Mouse (Mus musculus) bone marrow macrophage, adult 2 months (primary cell): Measurements from ENCODE around the gene Map3k4. TPM values are rescaled to one million over a fixed set of nuclear protein-coding genes. Genes with fewer than 3 reads are reported as not detected.

Experiments used
- H3K27ac ChIP-seq: 2 replicates; pipeline ENCODE4 v1.5.1; 2012; ENCODE audit warnings: low read depth, low read length; ENCODE audit not compliant: insufficient read depth
- H3K4me1 ChIP-seq: 2 replicates; pipeline ENCODE4 v1.6.1; 2012; ENCODE audit warnings: low read length; ENCODE audit not compliant: control insufficient read depth, insufficient read depth
- H3K4me3 ChIP-seq: 2 replicates; pipeline ENCODE4 v1.5.1; 2012; ENCODE audit warnings: mild to moderate bottlenecking, low read length, moderate library complexity; ENCODE audit not compliant: insufficient read depth
- CTCF ChIP-seq: IDR thresholded peaks from 2 replicates; pipeline ENCODE4 v1.5.1; 2012; ENCODE audit warnings: low read depth, mild to moderate bottlenecking, low read length, moderate library complexity
- POLR2A ChIP-seq: IDR thresholded peaks from 2 replicates; pipeline ENCODE4 v1.6.1; 2012; ENCODE audit warnings: mild to moderate bottlenecking, low read depth, low read length, borderline replicate concordance
- polyA plus RNA-seq: library from polyadenylated mRNA; stranded (reverse); fragments of >200 nt; gene quantifications from 2 replicates; pipeline ENCODE4 v1.2.4, GENCODE M21; 2012; ENCODE audit not compliant: missing spikeins, insufficient read depth, insufficient read length

The Map3k4 gene
- polyA plus RNA-seq: 9.3 and 11.1 TPM in 2 replicates

- H3K4me1 ChIP-seq: peaks cover 22% of the 10 kb centered on the region
- TF ChIP-seq CTCF (no peak), POLR2A (no peak)
- peak within 1 kb of the TSS; percentile 84 for H3K4me3 ChIP-seq
- peak within 1 kb of the TSS; percentile 36 for H3K27ac ChIP-seq
These were observed at the start of gene Map3k4 for GRCm38 (mm10) chr17:12318663-12319201. Gene Map3k4, minus strand, starts transcription at chr17:12318796.

GRCm38 (mm10) chr17:12367373-12367930, 48.9 kb upstream of the Map3k4 start:
- no peak overlapping the region for H3K27ac ChIP-seq
- H3K4me1 ChIP-seq: 0 out of 2 replicates have a peak, but pooled peaks cover 5% of the 10 kb centered on the region
- TF ChIP-seq POLR2A (no peak), CTCF (peak; percentile 41; the same call in 1 of the 2 replicates)
- H3K4me3 ChIP-seq: no peak overlapping the region

- Histone ChIP-seq H3K4me3 (peak overlapping the region; percentile 20), H3K4me1 (0 out of 2 replicates have a peak, but pooled peaks cover 5% of the 10 kb centered on the region), H3K27ac (no peak overlapping the region)
- TF ChIP-seq CTCF: no peak
- TF ChIP-seq POLR2A: no peak
These were observed 45.8 kb upstream of the Map3k4 start for GRCm38 (mm10) chr17:12364426-12364735.

- H3K27ac ChIP-seq: no peak overlapping the region
- peak overlapping the region; percentile 20 for H3K4me3 ChIP-seq
- 0 out of 2 replicates have a peak, but pooled peaks cover 5% of the 10 kb centered on the region for H3K4me1 ChIP-seq
- TF ChIP-seq POLR2A (no peak), CTCF (no peak)
These were observed 45.2 kb upstream of the Map3k4 start for GRCm38 (mm10) chr17:12363601-12364425.

- no peak for TF ChIP-seq POLR2A
- no peak for TF ChIP-seq CTCF
- H3K27ac ChIP-seq: no peak overlapping the region
These were observed 41.3 kb upstream of the Map3k4 start for GRCm38 (mm10) chr17:12359876-12360275.

GRCm38 (mm10) chr17:12352781-12353180, 34.2 kb upstream of the Map3k4 start:
- no peak overlapping the region for H3K27ac ChIP-seq
- H3K4me3 ChIP-seq: no peak overlapping the region
- H3K4me1 ChIP-seq: no peaks in the 10 kb centered on the region
- no peak for TF ChIP-seq POLR2A
- TF ChIP-seq CTCF: no peak

More at GRCm38 (mm10) chr17:12359876-12360275, 41.3 kb upstream of the Map3k4 start:
- Histone ChIP-seq H3K4me3 (no peak overlapping the region), H3K4me1 (0 out of 2 replicates have a peak, but pooled peaks cover 5% of the 10 kb centered on the region)

- TF ChIP-seq POLR2A (no peak), CTCF (no peak)
- Histone ChIP-seq H3K27ac (no peak overlapping the region), H3K4me3 (no peak overlapping the region), H3K4me1 (no peaks in the 10 kb centered on the region)
These were observed 33.0 kb upstream of the Map3k4 start for GRCm38 (mm10) chr17:12351564-12351963.

GRCm38 (mm10) chr17:12347462-12347861, 28.9 kb upstream of the Map3k4 start:
- Histone ChIP-seq H3K4me3 (no peak overlapping the region), H3K27ac (no peak overlapping the region), H3K4me1 (no peaks in the 10 kb centered on the region)
- no peak for TF ChIP-seq CTCF
- no peak for TF ChIP-seq POLR2A

- no peak for TF ChIP-seq POLR2A
- no peak for TF ChIP-seq CTCF
- Histone ChIP-seq H3K4me1 (no peaks in the 10 kb centered on the region), H3K27ac (no peak overlapping the region), H3K4me3 (no peak overlapping the region)
These were observed 25.2 kb upstream of the Map3k4 start for GRCm38 (mm10) chr17:12343702-12344376.
